Mouse (Mus musculus): ENCODE measurements around the gene Itpkb.

Gene Itpkb

DNA sequence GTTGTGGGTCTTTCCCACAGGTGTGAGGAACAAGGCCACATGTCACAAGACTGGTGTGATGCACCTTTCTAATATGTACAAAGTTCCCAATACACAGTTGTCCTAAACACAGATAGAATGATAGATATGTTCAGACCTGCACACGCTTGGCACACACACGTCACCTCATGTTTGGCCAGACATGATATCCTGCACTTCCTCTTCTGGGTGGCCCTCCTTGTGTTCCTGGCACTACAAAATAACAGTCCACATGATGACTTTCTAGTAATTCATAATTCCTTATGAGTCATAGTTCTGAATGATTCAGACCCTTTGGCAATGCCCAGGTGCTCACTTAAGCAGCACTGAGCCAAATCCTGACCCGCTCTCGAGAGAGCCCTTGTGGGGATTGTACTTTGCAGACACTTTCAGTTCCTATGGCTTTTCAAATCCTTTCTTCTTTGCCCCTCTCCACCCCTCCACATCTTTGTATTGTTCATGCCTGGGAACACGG is 132.7 kb downstream of the Itpkb start:
- no peak for DNase-seq (ENCODE audit: low spot score)

GRCm38 (mm10) chr1:180464357-180464756 is 134.1 kb downstream of the Itpkb start:
- DNase-seq (ENCODE audit: low spot score): no peak

DNA sequence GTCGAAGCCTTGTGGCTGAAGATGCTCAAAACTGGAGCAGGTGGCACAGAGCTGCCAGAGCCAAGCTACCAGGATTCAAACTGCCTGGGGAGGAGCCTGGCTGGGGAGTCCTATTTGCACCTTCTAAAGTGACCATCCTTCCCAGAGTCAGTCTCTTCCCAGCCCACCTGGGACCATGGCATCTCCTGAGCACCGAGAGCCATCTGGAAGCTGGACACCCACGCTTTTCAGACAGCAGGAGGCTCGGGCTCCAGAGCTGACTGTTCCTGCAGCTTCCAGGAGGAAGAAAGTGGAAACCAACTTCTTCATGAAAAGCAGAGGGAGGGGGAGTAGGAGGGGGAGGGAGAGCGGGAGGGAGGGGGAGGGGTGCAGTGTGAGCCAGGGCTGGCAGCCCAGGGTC is 135.3 kb downstream of the Itpkb start:
- no peak for DNase-seq (ENCODE audit: low spot score)

DNA sequence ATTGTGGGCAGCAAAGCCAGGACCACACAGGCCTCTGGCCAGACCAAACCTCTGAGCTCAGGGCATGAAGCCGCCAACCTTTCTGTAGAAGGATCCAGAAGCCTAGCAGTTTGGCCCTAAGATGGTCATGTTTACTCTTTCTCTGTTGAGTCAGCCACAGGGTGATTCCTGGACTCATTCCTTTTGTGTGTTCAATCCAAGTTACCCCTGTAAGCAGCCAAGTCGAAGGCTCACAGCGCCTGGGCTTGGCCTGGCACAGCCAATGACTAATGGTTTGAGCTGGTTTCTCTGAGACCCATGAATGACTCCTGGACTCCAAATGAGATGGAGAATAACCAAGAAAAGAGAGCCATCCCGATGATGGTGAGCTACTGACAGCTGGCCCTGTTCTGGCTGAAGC is 137.7 kb downstream of the Itpkb start:
- no peak for DNase-seq (ENCODE audit: low spot score)

DNA sequence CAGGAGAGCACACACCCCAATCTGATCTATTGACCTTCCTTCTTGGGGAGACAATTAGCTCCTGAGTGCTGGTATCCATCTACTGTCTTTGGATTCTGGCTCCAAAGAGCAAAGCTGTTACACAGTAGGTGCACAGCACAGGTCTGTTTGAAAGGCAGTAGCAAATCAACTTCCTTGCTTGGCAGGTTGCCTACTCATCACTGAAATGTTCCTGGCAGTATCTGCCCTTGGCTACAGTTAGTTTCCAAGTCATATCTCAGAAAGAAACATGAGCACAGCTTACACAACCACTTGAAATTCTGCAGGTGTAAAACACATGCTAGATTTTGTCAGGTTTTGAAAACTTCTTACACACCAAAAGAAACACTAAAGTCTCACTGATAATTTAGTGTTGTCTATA is 143.3 kb downstream of the Itpkb start:
- peak; percentile 5 for DNase-seq (ENCODE audit: low spot score)
